Mouse (Mus musculus): Measurements from ENCODE around the gene Plpp1. TPM values are rescaled to one million over a fixed set of nuclear protein-coding genes. Genes with fewer than 3 reads are reported as not detected.

Gene Plpp1
- polyA plus RNA-seq, 2 experiments = 48.8 to 70.9 TPM

GRCm38 (mm10) chr13:112840241-112841087, 39.9 kb downstream of the Plpp1 start:
- H3K27me3 ChIP-seq (ENCODE audit: control insufficient read depth, insufficient read depth, low read length) = no peaks in the 10 kb centered on the region
- H3K4me1 ChIP-seq (ENCODE audit: control insufficient read depth, insufficient read depth, low read length) = no peaks in the 10 kb centered on the region; the same call in 1 of the 2 replicates
- 76% methylated on average over 16 of the region's 16 CpGs for WGBS
- no peaks in the 10 kb centered on the region for H3K9me3 ChIP-seq (ENCODE audit: control insufficient read depth, low read length)
- peaks cover 7% of the 10 kb centered on the region; the same call in 1 of the 2 replicates for H3K36me3 ChIP-seq (ENCODE audit: control insufficient read depth, insufficient read depth, low read length)
- no peak overlapping the region for H3K9ac ChIP-seq (ENCODE audit: low read depth, low read length, severe bottlenecking)
- no peak overlapping the region for H3K27ac ChIP-seq (replicated peaks; ENCODE audit: low read depth, low read length)
- TF ChIP-seq POLR2A (IDR thresholded peaks at IDR 0.05; ENCODE audit: borderline replicate concordance, extremely low read depth, insufficient read depth, insufficient read length) = no peak
- ATAC-seq (ENCODE audit: low FRiP score, low read depth) (no peak), DNase-seq (ENCODE audit: low spot score) (no peak)
- no peak overlapping the region for H3K4me2 ChIP-seq (replicated peaks; ENCODE audit: low read depth, low read length, severe bottlenecking)
- no peak overlapping the region for H3K4me3 ChIP-seq (replicated peaks; ENCODE audit: low read length)

GRCm38 (mm10) chr13:112845931-112846330, 45.3 kb downstream of the Plpp1 start:
- Histone ChIP-seq H3K4me2 (replicated peaks; ENCODE audit: low read depth, low read length, severe bottlenecking) (no peak overlapping the region), H3K9ac (ENCODE audit: low read depth, low read length, severe bottlenecking) (no peak overlapping the region), H3K27ac (replicated peaks; ENCODE audit: low read depth, low read length) (no peak overlapping the region), H3K4me1 (ENCODE audit: control insufficient read depth, insufficient read depth, low read length) (no peaks in the 10 kb centered on the region), H3K27me3 (ENCODE audit: control insufficient read depth, insufficient read depth, low read length) (no peaks in the 10 kb centered on the region), H3K9me3 (ENCODE audit: control insufficient read depth, low read length) (no peaks in the 10 kb centered on the region), H3K4me3 (replicated peaks; ENCODE audit: low read length) (no peak overlapping the region), H3K36me3 (ENCODE audit: control insufficient read depth, insufficient read depth, low read length) (peaks cover 10% of the 10 kb centered on the region; the same call in 1 of the 2 replicates)
- DNase-seq (ENCODE audit: low spot score) (no peak), ATAC-seq (ENCODE audit: low FRiP score, low read depth) (no peak)
- TF ChIP-seq POLR2A (IDR thresholded peaks at IDR 0.05; ENCODE audit: borderline replicate concordance, extremely low read depth, insufficient read depth, insufficient read length) = no peak
- 97% methylated on average over 3 of the region's 3 CpGs for WGBS

GRCm38 (mm10) chr13:112853710-112854316, 53.2 kb downstream of the Plpp1 start:
- Histone ChIP-seq H3K27me3 (ENCODE audit: control insufficient read depth, insufficient read depth, low read length) (no peaks in the 10 kb centered on the region), H3K27ac (replicated peaks; ENCODE audit: low read depth, low read length) (no peak overlapping the region), H3K4me3 (replicated peaks; ENCODE audit: low read length) (no peak overlapping the region), H3K9me3 (ENCODE audit: control insufficient read depth, low read length) (no peaks in the 10 kb centered on the region), H3K4me2 (replicated peaks; ENCODE audit: low read depth, low read length, severe bottlenecking) (no peak overlapping the region), H3K4me1 (ENCODE audit: control insufficient read depth, insufficient read depth, low read length) (peaks cover 4% of the 10 kb centered on the region; the same call in 1 of the 2 replicates), H3K9ac (ENCODE audit: low read depth, low read length, severe bottlenecking) (no peak overlapping the region), H3K36me3 (ENCODE audit: control insufficient read depth, insufficient read depth, low read length) (peaks cover 11% of the 10 kb centered on the region)
- no peak for TF ChIP-seq POLR2A (IDR thresholded peaks at IDR 0.05; ENCODE audit: borderline replicate concordance, extremely low read depth, insufficient read depth, insufficient read length)
- no peak for ATAC-seq (ENCODE audit: low FRiP score, low read depth)
- DNase-seq (ENCODE audit: low spot score) = no peak
- WGBS = 89% methylated on average over 17 of the region's 17 CpGs

GRCm38 (mm10) chr13:112854402-112854801, 53.8 kb downstream of the Plpp1 start:
- ATAC-seq (ENCODE audit: low FRiP score, low read depth) (no peak), DNase-seq (ENCODE audit: low spot score) (no peak)
- H3K27me3 ChIP-seq (ENCODE audit: control insufficient read depth, insufficient read depth, low read length) = no peaks in the 10 kb centered on the region
- H3K36me3 ChIP-seq (ENCODE audit: control insufficient read depth, insufficient read depth, low read length) = peaks cover 15% of the 10 kb centered on the region
- WGBS = 76% methylated on average over 6 of the region's 6 CpGs
- H3K4me3 ChIP-seq (replicated peaks; ENCODE audit: low read length) = no peak overlapping the region
- H3K9me3 ChIP-seq (ENCODE audit: control insufficient read depth, low read length) = no peaks in the 10 kb centered on the region
- H3K9ac ChIP-seq (ENCODE audit: low read depth, low read length, severe bottlenecking) = no peak overlapping the region
- H3K27ac ChIP-seq (replicated peaks; ENCODE audit: low read depth, low read length) = no peak overlapping the region
- H3K4me2 ChIP-seq (replicated peaks; ENCODE audit: low read depth, low read length, severe bottlenecking) = no peak overlapping the region
- H3K4me1 ChIP-seq (ENCODE audit: control insufficient read depth, insufficient read depth, low read length) = peaks cover 4% of the 10 kb centered on the region; the same call in 1 of the 2 replicates
- no peak for TF ChIP-seq POLR2A (IDR thresholded peaks at IDR 0.05; ENCODE audit: borderline replicate concordance, extremely low read depth, insufficient read depth, insufficient read length)

- ATAC-seq (ENCODE audit: low FRiP score, low read depth) = no peak
- H3K4me2 ChIP-seq (replicated peaks; ENCODE audit: low read depth, low read length, severe bottlenecking) = no peak overlapping the region
- no peak overlapping the region for H3K4me3 ChIP-seq (replicated peaks; ENCODE audit: low read length)
- no peaks in the 10 kb centered on the region for H3K27me3 ChIP-seq (ENCODE audit: control insufficient read depth, insufficient read depth, low read length)
- H3K4me1 ChIP-seq (ENCODE audit: control insufficient read depth, insufficient read depth, low read length) = no peaks in the 10 kb centered on the region
- 76% methylated on average over 7 of the region's 7 CpGs for WGBS
- H3K9ac ChIP-seq (ENCODE audit: low read depth, low read length, severe bottlenecking) = no peak overlapping the region
- no peak overlapping the region for H3K27ac ChIP-seq (replicated peaks; ENCODE audit: low read depth, low read length)
- H3K9me3 ChIP-seq (ENCODE audit: control insufficient read depth, low read length) = no peaks in the 10 kb centered on the region
- TF ChIP-seq POLR2A (IDR thresholded peaks at IDR 0.05; ENCODE audit: borderline replicate concordance, extremely low read depth, insufficient read depth, insufficient read length) = no peak
- DNase-seq (ENCODE audit: low spot score) = no peak
- peaks cover 33% of the 10 kb centered on the region for H3K36me3 ChIP-seq (ENCODE audit: control insufficient read depth, insufficient read depth, low read length)
Measured at GRCm38 (mm10) chr13:112857921-112858320, 57.3 kb downstream of the Plpp1 start.

Measured in limb, embryonic 14.5 days (tissue).